Mouse (Mus musculus) heart, embryonic 13.5 days (tissue): Measurements from ENCODE around the gene Zwint. TPM values are rescaled to one million over a fixed set of nuclear protein-coding genes. Genes with fewer than 3 reads are reported as not detected.

Experiments
- ATAC-seq: fragments of 200-750 bp; cut with Nextera tagmentation; 2 replicates; pipeline ENCODE4 v1.8.0; 2017; ENCODE audit warnings: moderate TSS enrichment; ENCODE audit not compliant: insufficient number of reproducible peaks, low FRiP score, low TSS enrichment; ENCODE audit errors: extremely low read depth
- H3K27ac ChIP-seq: fragments of 300-500 bp; sonication (generic); replicated peaks from 2 replicates; pipeline ENCODE4 v1.5.1; 2015; ENCODE audit warnings: moderate library complexity, mild to moderate bottlenecking, inconsistent platforms
- H3K27me3 ChIP-seq: fragments of 300-500 bp; sonication (generic); replicated peaks from 2 replicates; pipeline ENCODE4 v1.6.1; 2015; ENCODE audit warnings: mild to moderate bottlenecking, inconsistent platforms
- H3K36me3 ChIP-seq: fragments of 300-500 bp; sonication (generic); 2 replicates; pipeline ENCODE4 v1.6.1; 2015; ENCODE audit warnings: mild to moderate bottlenecking, inconsistent platforms
- H3K4me1 ChIP-seq: fragments of 300-500 bp; sonication (generic); 2 replicates; pipeline ENCODE4 v1.6.1; 2015; ENCODE audit warnings: inconsistent platforms
- H3K4me2 ChIP-seq: fragments of 300-500 bp; sonication (generic); 2 replicates; pipeline ENCODE4 v1.6.1; 2015; ENCODE audit warnings: inconsistent platforms, mild to moderate bottlenecking, moderate library complexity
- H3K4me3 ChIP-seq: fragments of 300-500 bp; sonication (generic); 2 replicates; pipeline ENCODE4 v1.5.1; 2015; ENCODE audit warnings: moderate library complexity, mild to moderate bottlenecking, inconsistent platforms
- H3K9ac ChIP-seq: fragments of 300-500 bp; sonication (generic); 2 replicates; pipeline ENCODE4 v1.6.1; 2015; ENCODE audit warnings: inconsistent platforms, mild to moderate bottlenecking, moderate library complexity
- H3K9me3 ChIP-seq: fragments of 300-500 bp; sonication (generic); 2 replicates; pipeline ENCODE4 v1.6.1; 2016; ENCODE audit warnings: inconsistent platforms
- WGBS: fragments of 180-500 bp; shearing (Covaris S2); methylation state at CpG from one replicate; pipeline ENCODE4 v1.1.7; 2015; ENCODE audit warnings: mixed read lengths; 5-methylcytosine and 5-hydroxymethylcytosine counted together
- polyA plus RNA-seq: library from polyadenylated mRNA; unstranded; fragments of >200 nt; fragmentation: Nextera tagmentation; extraction: Ambion mirVana; gene quantifications from 2 replicates; pipeline ENCODE4 v1.2.1, GENCODE M21; 2015

Zwint gene
- polyA plus RNA-seq = 268 and 283 TPM in 2 replicates

- ATAC-seq = peak; percentile 99
- H3K9me3 ChIP-seq = no peaks in the 10 kb centered on the region
- no peaks in the 10 kb centered on the region for H3K27me3 ChIP-seq
- peaks cover 36% of the 10 kb centered on the region for H3K36me3 ChIP-seq
- H3K4me2 ChIP-seq = peak within 1 kb of the TSS; percentile 79
- H3K4me3 ChIP-seq = peak within 1 kb of the TSS; percentile 90
- H3K4me1 ChIP-seq = peaks cover 26% of the 10 kb centered on the region
- peak within 1 kb of the TSS; percentile 96 for H3K27ac ChIP-seq
- peak within 1 kb of the TSS; percentile 94 for H3K9ac ChIP-seq
- WGBS = 2% methylated on average over 36 of the region's 36 CpGs
Observed at GRCm38 (mm10) chr10:72654270-72655016, at the start of gene Zwint. Zwint (plus strand) TSS chr10:72654845.

- no peak for ATAC-seq
- Histone ChIP-seq H3K9me3 (peaks cover 6% of the 10 kb centered on the region; the same call in 1 of the 2 replicates), H3K4me1 (no peaks in the 10 kb centered on the region), H3K4me2 (no peak overlapping the region), H3K36me3 (no peaks in the 10 kb centered on the region), H3K27ac (no peak overlapping the region), H3K27me3 (no peaks in the 10 kb centered on the region), H3K4me3 (no peak overlapping the region), H3K9ac (no peak overlapping the region)
- WGBS = 58% methylated on average over 5 of the region's 5 CpGs
Observed at GRCm38 (mm10) chr10:72613125-72613915, 41.3 kb upstream of the Zwint start.

- H3K4me2 ChIP-seq = no peak overlapping the region
- H3K4me3 ChIP-seq = no peak overlapping the region
- peaks cover 6% of the 10 kb centered on the region; the same call in 1 of the 2 replicates for H3K9me3 ChIP-seq
- no peaks in the 10 kb centered on the region for H3K4me1 ChIP-seq
- WGBS = 73% methylated on average over 2 of the region's 2 CpGs
- ATAC-seq = no peak
- no peak overlapping the region for H3K9ac ChIP-seq
- no peaks in the 10 kb centered on the region for H3K36me3 ChIP-seq
- H3K27me3 ChIP-seq = no peaks in the 10 kb centered on the region
- no peak overlapping the region for H3K27ac ChIP-seq
Observed at GRCm38 (mm10) chr10:72616153-72616552, 38.5 kb upstream of the Zwint start.

GRCm38 (mm10) chr10:72620527-72620926 is 34.1 kb upstream of the Zwint start:
- Histone ChIP-seq H3K9me3 (peaks cover 4% of the 10 kb centered on the region; the same call in 1 of the 2 replicates), H3K9ac (no peak overlapping the region), H3K27ac (no peak overlapping the region), H3K27me3 (no peaks in the 10 kb centered on the region), H3K4me2 (no peak overlapping the region), H3K4me3 (no peak overlapping the region), H3K36me3 (no peaks in the 10 kb centered on the region), H3K4me1 (no peaks in the 10 kb centered on the region)
- 55% methylated on average over 2 of the region's 2 CpGs for WGBS
- no peak for ATAC-seq

- 24% methylated on average over 8 of the region's 8 CpGs for WGBS
- H3K27ac ChIP-seq = no peak overlapping the region
- no peaks in the 10 kb centered on the region for H3K36me3 ChIP-seq
Observed at GRCm38 (mm10) chr10:72623561-72623960, 31.1 kb upstream of the Zwint start.

GRCm38 (mm10) chr10:72634125-72634524 is 20.5 kb upstream of the Zwint start:
- H3K4me1 ChIP-seq = 0 out of 2 replicates have a peak, but pooled peaks cover 7% of the 10 kb centered on the region
- WGBS = 18% methylated on average over 5 of the region's 5 CpGs
- ATAC-seq = no peak

More at GRCm38 (mm10) chr10:72623561-72623960, 31.1 kb upstream of the Zwint start:
- Histone ChIP-seq H3K27me3 (no peaks in the 10 kb centered on the region), H3K9ac (no peak overlapping the region), H3K4me2 (no peak overlapping the region), H3K4me3 (no peak overlapping the region), H3K4me1 (no peaks in the 10 kb centered on the region), H3K9me3 (no peaks in the 10 kb centered on the region)
- no peak for ATAC-seq

GRCm38 (mm10) chr10:72650867-72651266 is 3.8 kb upstream of the Zwint start:
- Histone ChIP-seq H3K4me1 (peaks cover 10% of the 10 kb centered on the region), H3K9me3 (no peaks in the 10 kb centered on the region), H3K4me3 (no peak overlapping the region), H3K9ac (no peak overlapping the region), H3K27ac (no peak overlapping the region), H3K27me3 (no peaks in the 10 kb centered on the region), H3K36me3 (no peaks in the 10 kb centered on the region; the same call in 1 of the 2 replicates), H3K4me2 (no peak overlapping the region)
- no peak for ATAC-seq
- WGBS = 56% methylated on average over 6 of the region's 6 CpGs

More at GRCm38 (mm10) chr10:72634125-72634524, 20.5 kb upstream of the Zwint start:
- H3K4me3 ChIP-seq = no peak overlapping the region
- no peaks in the 10 kb centered on the region for H3K27me3 ChIP-seq
- no peaks in the 10 kb centered on the region for H3K9me3 ChIP-seq
- no peak overlapping the region for H3K27ac ChIP-seq
- no peak overlapping the region for H3K9ac ChIP-seq
- H3K4me2 ChIP-seq = no peak overlapping the region
- no peaks in the 10 kb centered on the region for H3K36me3 ChIP-seq

- H3K4me3 ChIP-seq = 0 out of 2 replicates have a peak overlapping the region, but pooled peaks have one; percentile 90
- peak overlapping the region; percentile 96 for H3K27ac ChIP-seq
- no peak for ATAC-seq
- no peaks in the 10 kb centered on the region for H3K9me3 ChIP-seq
- H3K27me3 ChIP-seq = no peaks in the 10 kb centered on the region
- peaks cover 29% of the 10 kb centered on the region for H3K36me3 ChIP-seq
- H3K4me1 ChIP-seq = peaks cover 26% of the 10 kb centered on the region
- H3K4me2 ChIP-seq = peak overlapping the region; percentile 79
- no peak overlapping the region for H3K9ac ChIP-seq
- WGBS = 72% methylated on average over 2 of the region's 2 CpGs
Observed at GRCm38 (mm10) chr10:72653797-72654196, 848 bp upstream of the Zwint start.

GRCm38 (mm10) chr10:72655017-72655509 is 418 bp downstream of the Zwint start:
- H3K4me1 ChIP-seq = peaks cover 26% of the 10 kb centered on the region
- H3K27me3 ChIP-seq = no peaks in the 10 kb centered on the region
- peak overlapping the region; percentile 90 for H3K4me3 ChIP-seq
- H3K36me3 ChIP-seq = peaks cover 41% of the 10 kb centered on the region
- peak overlapping the region; percentile 96 for H3K27ac ChIP-seq
- WGBS = under 1% methylated on average over 15 of the region's 15 CpGs
- H3K9me3 ChIP-seq = no peaks in the 10 kb centered on the region
- H3K4me2 ChIP-seq = peak overlapping the region; percentile 79
- ATAC-seq = peak; percentile 57
- H3K9ac ChIP-seq = peak overlapping the region; percentile 94

GRCm38 (mm10) chr10:72659198-72659597 is 4.6 kb downstream of the Zwint start:
- Histone ChIP-seq H3K4me1 (peaks cover 23% of the 10 kb centered on the region), H3K36me3 (peaks cover 78% of the 10 kb centered on the region), H3K4me2 (no peak overlapping the region), H3K9ac (no peak overlapping the region), H3K9me3 (no peaks in the 10 kb centered on the region), H3K4me3 (no peak overlapping the region), H3K27ac (no peak overlapping the region), H3K27me3 (no peaks in the 10 kb centered on the region)
- ATAC-seq = no peak
- WGBS = 94% methylated on average over 5 of the region's 5 CpGs

- Histone ChIP-seq H3K4me2 (no peak overlapping the region), H3K36me3 (peaks cover 88% of the 10 kb centered on the region), H3K27ac (no peak overlapping the region), H3K27me3 (no peaks in the 10 kb centered on the region), H3K9ac (no peak overlapping the region), H3K4me3 (no peak overlapping the region), H3K4me1 (peaks cover 24% of the 10 kb centered on the region), H3K9me3 (no peaks in the 10 kb centered on the region)
- ATAC-seq = no peak
- 90% methylated on average over 1 of the region's 1 CpGs for WGBS
Observed at GRCm38 (mm10) chr10:72660350-72660749, 5.7 kb downstream of the Zwint start.
